Mouse (Mus musculus): ENCODE measurements around the gene Pygm.

The Pygm gene

DNA sequence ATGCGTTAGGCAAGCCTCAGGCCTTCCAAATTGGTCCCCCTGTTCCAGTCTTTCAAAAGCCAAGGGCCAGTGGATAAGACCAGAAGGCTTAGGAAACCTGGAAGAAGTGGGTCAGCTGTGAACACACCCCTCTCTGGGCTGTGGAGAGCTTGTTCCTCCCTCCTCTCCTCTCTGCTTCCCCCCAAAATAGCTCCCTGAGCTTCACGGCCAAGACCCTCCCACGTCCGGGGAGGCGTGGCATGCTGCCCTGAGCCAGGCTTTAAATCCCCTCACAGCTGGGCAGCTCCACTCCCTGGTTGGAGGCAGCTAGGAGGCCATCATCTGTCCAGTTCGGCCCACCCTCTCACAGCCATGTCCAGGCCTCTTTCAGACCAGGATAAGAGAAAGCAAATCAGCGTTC, at the start of gene Pygm:
Pygm (plus strand) TSS at position 272 of the 400 bp plus-strand sequence.
- peak in 1 of 2 experiments; percentile 56 for DNase-seq (ENCODE audit: low spot score in 2 of 2)

DNA sequence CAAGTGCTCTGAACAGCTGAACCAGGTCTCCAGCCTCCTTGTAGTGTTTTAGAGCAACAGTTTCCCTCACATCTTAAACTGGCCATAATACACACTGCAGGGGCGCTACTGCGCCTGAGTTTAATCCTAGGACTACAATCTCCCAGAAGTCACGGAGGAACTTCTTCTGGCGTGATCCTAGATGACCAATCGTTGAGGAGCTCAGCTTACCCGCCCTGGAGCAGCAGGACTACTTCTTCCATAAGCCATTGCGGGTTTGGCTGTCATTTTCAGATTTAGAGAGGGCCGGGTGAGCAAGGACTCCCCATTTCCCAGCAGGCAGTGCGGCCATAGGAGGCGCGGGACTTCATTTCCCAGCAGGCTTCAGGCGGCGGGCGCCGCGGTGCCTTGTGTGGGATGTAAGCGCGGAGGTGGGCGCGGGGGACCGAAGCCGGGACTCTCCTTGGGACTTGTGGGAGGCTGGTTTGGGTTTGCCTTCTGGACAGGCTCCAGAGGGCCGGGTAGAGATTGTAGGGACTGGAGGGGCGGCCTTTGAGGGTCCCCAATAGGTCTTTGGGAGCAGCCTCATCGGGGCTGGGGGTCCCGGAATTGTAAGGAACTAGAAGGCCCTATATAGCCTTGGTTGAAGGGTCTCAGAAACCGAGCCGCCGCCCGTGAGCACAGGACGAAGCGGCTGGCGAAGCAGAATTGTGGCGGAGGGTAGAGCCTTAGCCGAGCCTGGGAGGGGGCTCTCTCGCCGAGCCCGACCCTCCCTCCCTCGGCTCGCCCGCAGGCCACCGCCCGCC, 49.3 kb upstream of the Pygm start, which contains the start of gene Men1:
Men1 (plus strand) TSS at position 307 of the 785 bp plus-strand sequence.
- peak; percentile 92 to 94 for DNase-seq (ENCODE audit: low spot score in 2 of 2)

DNA sequence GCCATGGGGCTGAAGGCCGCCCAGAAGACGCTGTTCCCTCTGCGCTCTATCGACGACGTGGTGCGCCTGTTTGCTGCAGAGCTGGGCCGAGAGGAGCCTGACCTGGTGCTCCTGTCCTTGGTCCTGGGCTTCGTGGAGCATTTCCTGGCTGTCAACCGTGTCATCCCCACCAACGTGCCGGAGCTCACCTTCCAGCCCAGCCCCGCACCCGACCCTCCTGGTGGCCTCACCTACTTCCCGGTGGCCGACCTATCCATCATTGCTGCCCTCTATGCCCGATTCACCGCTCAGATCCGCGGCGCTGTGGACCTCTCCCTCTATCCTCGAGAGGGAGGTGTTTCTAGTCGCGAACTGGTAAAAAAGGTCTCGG, 48.8 kb upstream of the Pygm start:
- no peak for DNase-seq (ENCODE audit: low spot score in 2 of 2)

DNA sequence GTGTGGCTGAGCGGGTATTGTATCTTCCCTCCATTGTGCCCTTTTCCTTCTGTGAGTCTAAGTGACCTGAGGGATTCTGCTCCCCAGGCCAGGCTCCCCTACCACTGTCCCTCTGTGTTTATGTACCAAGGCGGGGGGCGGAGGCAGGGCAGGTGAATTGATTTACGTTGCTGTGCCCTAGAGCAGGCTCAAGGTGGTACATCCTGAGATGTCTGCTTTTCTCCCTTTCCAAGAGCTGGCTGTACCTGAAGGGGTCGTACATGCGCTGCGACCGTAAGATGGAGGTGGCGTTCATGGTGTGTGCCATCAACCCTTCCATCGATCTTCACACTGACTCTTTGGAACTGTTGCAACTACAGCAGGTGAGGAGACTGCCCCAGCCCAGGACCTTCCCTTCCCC, 47.3 kb upstream of the Pygm start:
- no peak for DNase-seq (ENCODE audit: low spot score in 2 of 2)

DNA sequence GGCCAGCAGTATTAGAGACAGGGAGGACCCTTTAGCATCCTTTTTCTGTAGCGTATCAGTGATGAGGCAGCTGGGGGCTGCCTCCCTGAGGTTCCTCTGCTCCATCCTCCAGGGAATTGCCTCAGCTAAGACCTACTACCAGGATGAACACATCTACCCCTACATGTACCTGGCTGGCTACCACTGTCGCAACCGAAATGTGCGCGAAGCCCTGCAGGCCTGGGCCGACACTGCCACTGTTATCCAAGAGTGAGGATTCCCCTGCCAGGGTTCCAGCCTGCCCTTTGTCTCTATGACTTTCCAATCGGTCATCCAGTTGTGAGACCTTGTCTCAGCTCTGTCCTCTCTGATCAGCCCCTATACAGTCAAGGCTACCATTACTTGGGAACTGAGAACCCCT, 46.0 kb upstream of the Pygm start:
- no peak for DNase-seq (ENCODE audit: low spot score in 2 of 2)

DNA sequence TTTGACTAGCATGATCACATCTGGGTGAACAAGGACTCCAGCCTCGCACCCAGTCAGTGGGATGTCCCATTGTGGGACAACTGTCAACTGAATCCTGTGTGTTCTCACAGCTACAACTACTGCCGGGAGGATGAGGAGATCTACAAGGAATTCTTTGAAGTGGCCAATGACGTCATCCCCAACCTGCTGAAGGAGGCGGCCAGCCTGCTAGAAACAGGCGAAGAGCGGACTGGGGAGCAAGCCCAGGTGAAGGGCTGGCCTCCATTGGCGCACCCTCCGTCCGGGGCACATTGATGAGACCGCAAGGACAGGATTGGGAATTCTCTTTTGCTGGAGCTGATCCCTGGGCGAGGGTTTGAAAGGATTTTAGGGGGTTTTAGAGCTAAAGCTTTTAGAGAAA, 45.5 kb upstream of the Pygm start:
- DNase-seq (ENCODE audit: low spot score in 2 of 2): no peak

DNA sequence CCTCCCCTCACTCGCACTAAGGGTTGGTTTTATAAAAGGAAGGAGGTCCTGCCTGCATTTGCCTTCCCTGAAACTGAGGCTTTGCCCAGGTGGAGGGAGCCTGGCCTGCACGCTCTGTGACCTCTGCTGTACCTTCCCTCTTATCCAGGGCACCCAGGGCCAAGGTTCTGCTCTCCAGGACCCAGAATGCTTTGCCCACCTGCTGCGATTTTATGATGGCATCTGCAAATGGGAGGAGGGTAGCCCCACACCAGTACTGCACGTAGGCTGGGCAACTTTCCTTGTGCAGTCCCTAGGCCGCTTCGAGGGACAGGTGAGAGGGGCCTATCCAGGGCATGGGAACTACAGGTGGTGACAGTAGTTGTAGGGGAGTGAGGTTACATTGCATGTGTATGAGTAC, 45.0 kb upstream of the Pygm start:
- no peak for DNase-seq (ENCODE audit: low spot score in 2 of 2)

DNA sequence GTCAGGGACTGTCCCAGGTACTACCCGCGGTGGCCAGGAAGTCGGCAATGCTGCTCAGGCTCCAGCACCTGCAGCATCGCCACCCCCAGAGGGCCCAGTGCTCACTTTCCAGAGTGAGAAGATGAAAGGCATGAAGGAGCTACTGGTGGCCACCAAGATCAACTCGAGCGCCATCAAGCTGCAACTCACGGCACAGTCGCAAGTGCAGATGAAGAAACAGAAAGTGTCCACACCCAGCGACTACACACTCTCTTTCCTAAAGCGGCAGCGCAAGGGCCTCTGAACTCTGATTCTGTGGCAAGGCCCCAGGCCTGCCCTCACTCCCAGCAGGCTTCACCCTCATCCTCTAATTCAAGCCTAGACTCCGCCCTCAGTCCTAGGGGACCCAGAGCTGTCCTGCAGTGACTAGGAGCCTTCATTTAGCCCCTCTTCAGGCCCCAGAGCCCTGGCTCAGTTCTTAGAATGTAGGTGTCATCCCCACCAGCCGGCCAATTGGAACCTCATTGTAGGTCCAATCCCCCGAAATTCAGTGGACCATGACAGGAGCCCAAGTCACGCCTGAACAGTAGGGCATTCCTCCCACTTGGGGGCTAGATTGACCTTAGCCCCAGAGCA, 44.2 kb upstream of the Pygm start:
- DNase-seq (ENCODE audit: low spot score in 2 of 2): no peak

DNA sequence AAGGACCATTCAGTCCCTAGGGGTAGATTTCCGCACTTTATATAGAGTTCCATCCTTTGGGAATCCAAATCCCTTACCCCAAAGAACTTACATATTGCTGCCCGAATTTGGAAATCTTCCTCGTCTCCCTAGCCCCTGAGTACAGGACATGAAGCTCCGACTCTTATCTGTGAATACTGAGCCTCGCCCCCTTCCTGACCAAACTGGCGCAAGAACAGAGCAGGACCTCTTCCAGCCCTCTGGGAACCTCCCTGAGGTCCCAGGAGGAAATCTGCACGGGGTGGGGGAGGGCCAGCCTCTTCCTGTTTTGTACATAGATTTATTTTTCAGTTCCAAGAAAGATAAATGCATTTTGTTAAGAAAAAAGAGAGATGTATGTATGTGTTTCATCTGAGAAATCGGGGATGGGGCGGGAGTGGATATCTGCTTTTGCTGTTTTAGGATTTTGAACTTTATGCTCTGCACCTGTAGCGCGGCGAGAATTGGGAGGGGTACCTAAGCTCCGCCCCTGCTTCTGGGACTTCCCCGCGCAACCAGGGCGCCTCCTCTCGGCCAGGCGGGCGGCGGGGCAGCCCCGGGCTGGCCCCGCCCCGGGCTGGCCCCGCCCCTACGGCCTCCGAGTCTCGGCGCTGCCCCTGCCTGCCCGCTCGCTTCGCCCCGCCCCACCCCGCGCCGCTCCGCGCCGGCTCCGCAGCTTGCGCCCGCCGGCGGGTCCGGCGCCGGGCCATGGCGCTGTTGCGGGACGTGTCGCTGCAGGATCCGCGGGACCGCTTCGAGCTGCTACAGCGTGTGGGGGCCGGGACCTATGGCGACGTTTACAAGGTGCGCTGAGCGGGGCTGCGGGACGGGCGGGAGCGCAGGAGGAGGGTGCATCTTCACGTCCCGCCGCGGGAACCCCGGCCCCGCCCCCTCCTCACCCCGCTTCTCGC, 43.4 kb upstream of the Pygm start, which contains the start of gene Map4k2:
Map4k2 (plus strand) TSS at position 612 of the 929 bp plus-strand sequence.
- DNase-seq (ENCODE audit: low spot score in 2 of 2): peak in 1 of 2 experiments; percentile 71

DNA sequence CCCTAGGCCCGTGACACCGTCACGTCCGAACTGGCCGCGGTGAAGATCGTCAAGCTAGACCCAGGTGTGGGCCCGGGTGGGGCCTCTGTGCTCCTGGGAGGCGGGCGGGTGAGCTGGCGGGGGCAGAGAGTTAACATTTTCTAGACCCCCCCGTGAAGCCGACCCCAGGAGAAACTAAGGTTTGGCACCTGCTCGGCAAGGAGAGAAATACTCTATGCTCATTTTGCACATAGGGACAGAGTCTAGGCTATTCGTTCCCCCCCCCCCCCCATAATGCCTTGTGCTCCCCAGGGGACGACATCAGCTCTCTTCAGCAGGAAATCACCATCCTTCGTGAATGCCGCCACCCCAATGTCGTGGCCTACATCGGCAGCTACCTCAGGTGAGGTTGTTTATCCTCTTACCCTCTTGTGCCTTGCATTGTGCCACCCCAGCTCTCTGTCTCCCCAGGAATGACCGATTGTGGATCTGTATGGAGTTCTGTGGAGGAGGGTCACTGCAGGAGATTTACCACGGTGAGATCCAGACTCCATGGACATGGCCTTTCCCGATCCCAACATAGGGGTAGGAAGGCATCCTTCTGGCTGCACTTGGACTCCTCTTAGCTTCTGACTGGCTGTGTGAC, 42.6 kb upstream of the Pygm start:
- no peak for DNase-seq (ENCODE audit: low spot score in 2 of 2)

DNA sequence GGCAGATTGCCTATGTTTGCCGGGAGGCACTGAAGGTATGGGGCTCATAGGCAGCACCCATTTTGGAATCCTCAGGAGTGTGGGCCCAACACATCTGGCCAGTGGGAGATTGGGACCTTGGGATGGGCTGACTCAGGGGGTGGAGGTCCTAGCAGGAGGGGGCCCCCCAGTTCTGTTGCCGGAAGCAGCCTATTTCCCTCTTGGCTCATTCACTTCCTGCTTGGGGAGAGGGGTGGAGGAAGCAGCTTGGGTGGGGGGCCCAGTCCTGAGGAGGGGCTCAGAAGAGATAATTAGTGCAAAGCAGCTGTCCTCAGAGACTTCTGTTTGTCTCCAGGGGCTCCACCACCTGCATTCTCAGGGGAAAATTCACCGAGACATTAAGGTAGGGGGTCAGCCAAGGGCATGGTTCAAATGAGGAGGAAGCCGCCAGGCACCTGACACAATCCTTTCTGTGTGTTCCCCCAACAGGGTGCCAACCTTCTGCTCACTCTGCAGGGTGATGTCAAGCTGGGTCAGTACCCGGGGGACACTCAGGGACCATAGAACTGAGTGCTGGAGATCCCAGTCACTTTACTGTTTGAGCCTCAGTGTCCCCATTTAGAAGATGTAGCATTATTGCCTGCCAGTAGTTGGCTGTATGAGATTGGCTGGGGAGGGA, 41.8 kb upstream of the Pygm start:
- no peak for DNase-seq (ENCODE audit: low spot score in 2 of 2)

DNA sequence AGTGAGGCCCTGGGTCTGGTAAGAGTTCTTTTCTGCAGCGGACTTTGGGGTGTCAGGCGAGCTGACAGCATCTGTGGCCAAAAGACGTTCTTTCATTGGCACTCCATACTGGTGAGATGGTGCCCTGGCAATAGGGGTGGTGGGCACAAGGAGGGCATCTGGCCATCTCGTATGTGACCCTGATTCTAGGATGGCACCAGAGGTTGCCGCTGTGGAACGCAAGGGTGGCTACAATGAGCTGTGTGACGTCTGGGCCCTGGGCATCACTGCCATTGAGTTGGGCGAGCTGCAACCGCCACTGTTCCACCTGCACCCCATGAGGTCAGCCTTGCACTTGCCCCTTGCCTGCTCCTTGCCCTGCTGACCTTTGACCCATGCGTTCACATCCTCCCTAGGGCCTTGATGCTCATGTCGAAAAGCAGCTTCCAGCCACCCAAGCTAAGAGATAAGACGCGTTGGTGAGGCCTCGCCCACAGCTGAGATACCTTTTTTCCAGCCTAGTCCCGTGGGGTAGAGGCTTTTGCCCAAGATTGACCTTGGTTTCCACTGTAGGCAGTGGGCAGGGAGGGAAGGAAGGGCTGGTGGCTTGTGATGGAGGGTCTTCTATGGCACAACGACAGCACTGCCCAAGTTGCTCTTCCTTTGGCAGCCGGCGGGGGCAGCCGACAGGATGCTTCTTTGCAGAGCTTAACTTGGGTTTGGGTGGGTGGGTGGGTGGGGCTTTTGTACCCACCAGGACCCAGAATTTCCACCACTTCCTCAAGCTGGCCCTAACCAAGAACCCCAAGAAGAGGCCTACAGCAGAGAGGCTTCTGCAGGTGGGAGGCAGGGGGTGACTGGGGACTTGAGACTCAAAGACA, 40.9 kb upstream of the Pygm start:
- no peak for DNase-seq (ENCODE audit: low spot score in 2 of 2)

DNA sequence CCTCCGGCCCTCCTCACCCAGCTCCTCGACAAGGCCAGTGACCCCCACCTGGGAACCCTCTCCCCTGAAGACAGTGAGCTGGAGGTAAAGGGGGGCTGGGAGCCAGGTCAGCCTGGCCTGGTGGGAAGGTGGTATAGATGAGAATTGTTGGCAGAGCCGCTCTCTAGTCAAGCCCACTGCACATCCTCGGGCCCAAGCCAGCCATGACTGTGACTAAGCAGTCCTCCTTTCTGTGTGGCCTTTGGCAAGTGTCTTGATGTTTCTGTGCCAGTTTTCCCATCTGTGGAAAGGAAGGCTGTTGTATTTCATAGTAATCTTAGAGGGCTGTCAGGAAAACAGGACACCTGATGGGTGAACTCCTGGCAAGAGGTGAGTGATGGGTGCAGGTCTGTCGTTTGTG, 40.2 kb upstream of the Pygm start:
- DNase-seq (ENCODE audit: low spot score in 2 of 2): no peak

DNA sequence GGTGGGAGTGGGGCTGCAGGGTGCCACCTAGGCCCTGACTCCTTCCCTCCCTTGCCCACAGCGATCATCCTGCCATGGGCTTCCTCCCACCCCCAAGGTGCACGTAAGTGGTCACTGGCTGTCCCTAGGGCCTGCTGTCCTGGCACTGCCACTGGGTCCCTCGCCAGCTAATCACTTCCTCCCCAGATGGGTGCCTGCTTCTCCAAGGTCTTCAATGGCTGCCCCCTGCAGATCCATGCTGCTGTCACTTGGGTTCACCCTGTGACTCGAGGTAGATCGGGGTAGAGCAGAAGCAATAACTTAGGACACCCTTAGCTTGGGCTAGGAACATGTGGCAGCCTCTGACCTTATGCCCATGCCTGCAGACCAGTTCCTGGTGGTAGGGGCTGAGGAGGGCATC, 38.2 kb upstream of the Pygm start:
- no peak for DNase-seq (ENCODE audit: low spot score in 2 of 2)

DNA sequence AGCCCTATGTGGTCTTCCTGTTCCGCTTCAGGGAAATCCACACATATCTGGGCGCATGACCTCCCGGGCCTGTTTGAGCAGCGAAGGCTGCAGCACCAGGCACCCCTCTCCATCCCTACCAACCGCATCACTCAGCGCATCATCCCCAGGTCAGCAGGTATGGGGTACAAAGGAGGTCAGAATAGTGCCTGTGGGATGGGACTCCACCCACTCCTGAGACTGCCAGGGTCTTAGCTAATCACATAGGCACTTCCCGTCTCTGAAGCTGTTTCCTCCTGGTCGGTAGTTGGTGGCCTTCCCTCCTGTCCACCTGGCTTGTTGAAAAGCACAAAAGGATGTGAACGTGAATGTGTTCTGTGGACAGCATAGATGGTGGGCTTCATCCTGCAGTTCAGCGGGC, 37.5 kb upstream of the Pygm start:
- no peak for DNase-seq (ENCODE audit: low spot score in 2 of 2)

DNA sequence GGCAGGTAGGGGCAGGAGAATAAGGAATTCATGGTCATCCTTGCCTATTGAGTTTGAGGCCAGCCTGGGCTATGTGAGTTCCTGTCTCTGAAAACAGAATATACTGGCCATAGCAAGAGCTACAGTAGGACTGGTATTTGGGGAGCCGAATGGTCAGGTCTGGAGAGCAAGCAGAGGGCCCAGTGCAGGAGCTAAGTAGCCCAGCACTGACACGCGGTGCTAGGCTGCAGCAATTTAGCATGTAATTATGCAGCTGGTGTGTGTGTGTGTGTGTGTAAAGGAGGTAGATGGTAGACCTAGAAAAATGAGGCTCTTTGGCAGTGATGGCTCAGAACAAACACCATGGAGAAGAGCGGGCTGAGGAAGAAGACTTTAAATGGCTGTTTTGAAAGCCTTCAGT, 36.6 kb upstream of the Pygm start:
- DNase-seq (ENCODE audit: low spot score in 2 of 2): no peak

DNA sequence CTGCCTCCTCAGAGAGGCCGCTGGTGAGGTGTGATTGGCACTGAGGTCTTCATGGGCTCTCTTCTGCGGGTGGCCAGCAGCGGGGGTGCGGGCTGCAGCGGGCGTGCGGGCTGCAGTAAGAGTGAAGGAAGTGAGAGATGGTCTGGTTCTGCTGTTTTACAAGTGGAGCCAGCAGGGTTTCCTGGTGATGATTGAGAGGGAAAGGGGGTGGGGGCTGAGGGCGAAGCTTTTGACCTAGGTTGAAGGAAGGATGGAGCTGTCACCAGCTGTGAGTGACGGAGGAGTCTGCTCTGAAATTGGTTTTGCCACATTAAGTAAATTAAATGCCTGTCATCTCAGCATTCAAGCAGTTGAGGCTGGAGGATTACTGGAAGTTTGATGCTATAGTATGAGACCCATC, 35.5 kb upstream of the Pygm start:
- DNase-seq (ENCODE audit: low spot score in 2 of 2): no peak

DNA sequence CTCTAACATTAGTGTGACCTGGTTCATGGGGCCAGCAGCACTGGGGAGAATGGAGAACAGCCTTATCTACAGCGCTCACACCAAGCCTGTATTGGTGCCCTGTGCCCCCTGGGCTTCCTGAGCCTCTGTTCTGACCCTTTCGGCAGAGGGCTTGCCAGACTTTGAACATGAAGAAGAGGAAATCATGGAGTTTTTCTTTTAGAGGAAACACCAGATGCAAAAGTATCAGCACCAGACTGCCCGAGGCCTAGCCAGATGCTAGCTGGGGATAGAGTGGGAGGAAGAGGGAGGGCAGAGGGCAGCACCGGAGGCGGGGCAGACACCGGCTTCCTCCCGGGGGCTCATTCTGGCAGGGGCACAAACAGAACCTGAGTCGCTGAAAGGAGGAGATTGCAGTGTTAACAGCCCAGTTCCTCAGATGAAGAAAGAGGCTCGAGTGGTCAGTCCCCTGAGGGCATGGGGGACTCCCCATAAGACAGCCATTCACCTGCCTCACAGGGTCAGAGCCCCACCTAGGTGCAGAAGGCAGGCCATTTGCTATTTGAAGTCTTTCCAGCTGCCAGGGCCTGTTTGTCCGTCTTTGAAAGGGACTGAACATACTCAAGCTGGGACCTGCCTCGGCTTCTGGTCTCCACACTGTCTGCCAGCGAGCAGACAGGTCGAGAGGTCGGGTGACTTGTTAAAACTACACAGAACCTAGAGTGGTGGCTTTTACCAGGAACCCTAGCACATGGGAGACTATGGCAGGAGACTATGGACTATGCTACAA, 34.8 kb upstream of the Pygm start:
- DNase-seq (ENCODE audit: low spot score in 2 of 2): no peak

DNA sequence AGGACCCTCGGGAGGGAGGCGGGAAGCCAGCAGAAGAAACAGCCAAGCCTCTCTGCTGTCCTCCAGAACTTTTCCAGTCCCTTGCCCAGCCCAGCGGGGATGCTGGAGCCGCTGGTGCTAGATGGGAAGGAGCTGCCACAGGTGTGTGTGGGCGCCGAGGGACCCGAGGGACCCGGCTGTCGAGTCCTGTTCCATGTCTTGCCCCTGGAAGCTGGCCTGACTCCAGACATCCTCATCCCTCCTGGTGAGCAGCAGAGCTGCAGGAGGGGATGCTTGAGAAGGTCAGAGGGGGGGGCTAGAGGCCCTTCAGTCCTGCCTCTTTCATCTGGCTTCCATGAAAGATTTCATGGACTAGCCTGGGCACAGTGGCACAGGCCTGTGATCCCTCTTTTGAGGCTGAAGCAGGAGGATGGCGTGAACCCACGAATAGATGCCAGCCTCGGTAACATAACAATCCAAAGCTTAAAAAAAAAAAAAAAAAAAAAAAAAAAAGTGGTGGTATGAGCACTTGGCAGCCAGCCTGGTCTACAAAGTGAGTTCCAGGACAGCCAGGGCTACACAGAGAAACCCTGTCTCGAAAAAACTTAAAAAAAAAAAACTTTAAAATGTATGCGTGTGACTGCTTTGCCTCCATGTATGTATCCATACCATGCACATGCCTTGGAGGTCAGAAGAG, 32.6 kb upstream of the Pygm start:
- no peak for DNase-seq (ENCODE audit: low spot score in 2 of 2)

Data from frontal cortex, postnatal 10 days (tissue).